Mouse (Mus musculus) urinary bladder, postnatal 36 days (tissue): ENCODE measurements around the gene Hils1.
"Not testable (repeated sequence)": the region's sequence is repeated elsewhere in the genome, so short reads cannot be mapped to it uniquely, and the experiment has no call there.

Experiments
- DNase-seq, 2 experiments: peaks; one replicate each; pipeline ENCODE4 v3.0.0; 2022; ENCODE audit warnings: low spot score in 2 of 2, mixed read lengths in 1 of 2

The Hils1 gene

GRCm38 (mm10) chr11:95004136-95004936 is 36.9 kb downstream of the Hils1 start:
- no peak for DNase-seq

GRCm38 (mm10) chr11:95004937-95005198 is 37.5 kb downstream of the Hils1 start:
- DNase-seq = no peak

GRCm38 (mm10) chr11:95006038-95006437 is 38.6 kb downstream of the Hils1 start:
- no peak for DNase-seq

GRCm38 (mm10) chr11:95006525-95007219 is 39.3 kb downstream of the Hils1 start:
- DNase-seq = peak; percentile 72 to 81

- no peak for DNase-seq
Observed at GRCm38 (mm10) chr11:95007418-95007817, 40.0 kb downstream of the Hils1 start.

GRCm38 (mm10) chr11:95008661-95009628 is 41.6 kb downstream of the Hils1 start:
- DNase-seq = no peak

GRCm38 (mm10) chr11:95009629-95010014 is 42.2 kb downstream of the Hils1 start, which contains the start of gene Samd14:
TSS of gene Samd14 (plus strand) at chr11:95009879.
- peak in 1 of 2 experiments; percentile 48 for DNase-seq

GRCm38 (mm10) chr11:95010141-95010739 is 42.8 kb downstream of the Hils1 start:
- DNase-seq = no peak

- DNase-seq = not testable (repeated sequence)
Observed at GRCm38 (mm10) chr11:95010841-95011403, 43.5 kb downstream of the Hils1 start.

- DNase-seq = no peak
Observed at GRCm38 (mm10) chr11:95011416-95011815, 44.0 kb downstream of the Hils1 start.

- DNase-seq = no peak
Observed at GRCm38 (mm10) chr11:95012075-95012474, 44.7 kb downstream of the Hils1 start.

GRCm38 (mm10) chr11:95012487-95012886 is 45.1 kb downstream of the Hils1 start:
- DNase-seq = no peak

GRCm38 (mm10) chr11:95015484-95015883 is 48.1 kb downstream of the Hils1 start:
- DNase-seq = no peak
